Mouse (Mus musculus): ENCODE data around the gene Abraxas2.

Gene Abraxas2

DNA sequence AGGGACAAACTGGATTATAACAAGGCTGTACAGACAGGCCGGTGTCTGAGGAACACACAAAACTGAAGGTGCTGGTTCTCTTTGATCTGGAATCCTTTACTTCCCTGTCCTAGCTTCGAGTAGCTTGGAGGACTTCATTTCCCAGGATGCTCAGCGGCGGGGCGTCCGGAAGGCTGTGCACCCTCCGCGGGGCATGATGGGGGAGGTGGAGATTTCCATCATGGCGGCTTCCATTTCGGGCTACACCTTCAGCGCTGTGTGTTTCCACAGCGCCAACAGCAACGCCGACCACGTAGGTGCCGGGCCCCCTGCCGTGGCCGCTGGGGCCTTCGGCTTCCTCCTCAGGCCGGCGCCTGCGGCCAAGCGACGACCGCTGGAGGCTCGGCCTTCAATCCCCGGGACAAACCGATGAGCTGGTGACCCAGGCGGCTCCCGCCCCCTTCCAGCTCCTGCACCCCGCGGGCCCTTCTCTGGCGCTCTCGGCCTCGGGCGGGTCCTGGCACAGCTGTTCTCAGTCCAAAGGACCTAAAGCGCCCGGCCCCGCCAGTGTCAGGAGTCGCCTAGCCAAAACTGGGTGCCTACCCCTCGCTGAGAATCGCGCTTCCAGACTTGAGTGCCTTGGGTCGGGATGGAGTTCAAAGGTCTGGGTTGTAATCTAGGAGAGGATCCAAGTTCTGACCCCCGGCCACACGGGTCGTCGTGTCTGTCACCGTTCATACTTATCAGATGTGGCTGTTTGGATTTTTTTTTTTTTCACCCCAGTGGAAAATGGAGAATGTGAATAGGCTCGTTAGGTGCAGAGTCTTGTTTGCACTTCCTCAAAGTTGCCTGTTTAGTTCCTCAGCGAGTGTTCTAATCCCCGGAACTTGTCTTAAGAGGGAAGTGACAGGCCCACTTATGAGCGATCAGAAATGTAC is at the start of gene Abraxas2:
Gene Abraxas2 (plus strand): TSS at position 184 of the 917 bp plus-strand sequence.
- peak; percentile 69 for DNase-seq (ENCODE audit: extremely low spot score, low read depth, low spot score)

DNA sequence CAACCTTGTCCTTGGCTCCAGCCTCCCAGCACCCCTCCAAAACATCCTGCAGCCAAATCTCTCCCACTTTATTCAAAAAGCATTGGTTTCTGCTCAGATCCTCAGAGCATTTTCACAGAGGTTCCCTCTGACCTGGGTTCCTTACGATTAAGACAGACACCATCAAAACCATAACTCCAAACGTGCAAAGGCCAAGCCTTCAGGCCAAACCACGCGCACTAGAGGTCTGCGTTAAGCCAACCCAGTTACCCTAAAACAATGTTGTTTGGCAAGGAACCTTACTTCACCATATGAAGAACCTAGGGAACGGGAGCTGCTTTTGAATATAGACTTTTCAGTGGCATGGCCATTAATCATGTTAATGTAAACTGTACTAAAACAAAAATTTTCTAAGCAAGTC is 49.3 kb upstream of the Abraxas2 start:
- no peak for DNase-seq (ENCODE audit: extremely low spot score, low read depth, low spot score)

DNA sequence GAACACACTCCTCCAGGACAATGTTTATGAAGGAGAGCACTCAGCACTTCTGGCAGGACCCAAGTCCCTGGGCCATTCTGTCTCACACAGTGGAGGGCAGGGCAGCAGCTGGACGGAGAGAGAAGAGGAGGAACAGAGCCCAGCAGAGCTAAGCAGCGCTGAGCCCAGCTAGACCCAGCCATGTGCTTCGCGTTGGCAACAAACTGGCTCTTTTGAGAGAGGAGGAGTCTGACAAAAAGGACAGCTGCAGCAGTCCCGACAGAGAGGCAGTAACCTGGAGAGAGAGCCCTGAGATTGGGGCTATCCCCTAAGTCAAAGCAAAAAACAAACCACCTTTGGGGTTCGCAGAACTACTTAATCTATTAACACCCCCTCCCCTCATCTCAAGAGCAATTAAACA is 48.7 kb upstream of the Abraxas2 start:
- no peak for DNase-seq (ENCODE audit: extremely low spot score, low read depth, low spot score)

DNA sequence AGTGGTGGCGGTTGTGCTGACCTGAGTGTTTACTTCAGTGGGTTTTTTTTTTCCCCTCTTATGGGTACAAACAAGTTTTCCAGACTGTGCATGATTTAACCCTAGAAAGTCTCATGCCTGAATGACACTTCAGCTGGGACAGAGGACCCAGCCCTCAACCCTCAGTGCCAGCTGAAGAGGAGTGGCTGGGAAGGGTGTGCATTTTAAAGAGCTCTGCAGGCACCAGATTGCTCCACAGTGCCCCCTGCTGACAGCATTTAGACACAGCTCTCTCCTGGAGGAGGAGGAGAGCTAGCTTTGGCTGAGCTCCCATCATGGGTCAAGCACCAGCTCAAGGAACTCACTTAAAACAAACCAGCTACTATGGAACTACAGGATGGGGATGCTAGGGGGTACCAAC is 48.1 kb upstream of the Abraxas2 start:
- no peak for DNase-seq (ENCODE audit: extremely low spot score, low read depth, low spot score)

DNA sequence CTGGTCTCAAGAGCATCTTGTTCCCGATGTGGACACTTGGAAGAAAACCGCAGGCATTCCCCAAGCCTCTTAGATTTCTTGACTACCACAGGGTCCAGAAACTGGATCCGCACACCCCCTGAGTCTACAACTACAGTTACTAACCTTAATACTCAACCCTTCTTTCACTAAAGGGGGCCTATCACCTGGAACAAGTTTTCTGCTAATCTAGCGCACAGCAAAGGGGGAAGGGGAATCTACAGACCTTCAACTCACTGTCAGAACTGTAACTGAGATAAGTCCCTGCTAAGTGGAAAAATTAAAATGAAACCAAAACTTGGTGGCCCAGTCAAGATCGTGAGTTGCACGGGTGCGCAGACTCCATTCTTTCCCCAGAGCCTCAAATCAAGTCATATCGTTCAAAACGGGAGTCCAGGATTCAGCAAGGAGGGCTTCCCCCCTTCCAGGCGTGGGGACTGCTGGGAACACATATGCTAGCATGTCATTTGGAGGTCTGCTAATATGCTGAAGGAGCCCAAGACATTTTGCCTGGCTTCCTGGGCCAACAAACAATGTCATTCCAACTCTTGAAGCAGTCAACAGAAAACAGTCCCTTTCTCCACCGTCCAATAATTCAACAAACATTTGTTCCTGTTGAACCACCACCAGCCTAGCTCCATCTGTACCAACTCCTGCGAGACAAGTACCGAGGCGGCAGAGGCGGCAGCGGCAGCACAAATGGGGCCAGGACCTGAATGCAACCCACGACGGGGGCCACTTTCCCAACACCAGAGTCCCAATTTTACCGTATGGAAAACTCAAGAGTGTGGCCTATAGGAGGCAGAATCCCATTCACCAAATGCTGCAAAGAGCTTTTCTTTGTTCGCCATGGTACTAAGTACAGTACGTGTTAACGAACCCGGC is 47.1 kb upstream of the Abraxas2 start:
- no peak for DNase-seq (ENCODE audit: extremely low spot score, low read depth, low spot score)

DNA sequence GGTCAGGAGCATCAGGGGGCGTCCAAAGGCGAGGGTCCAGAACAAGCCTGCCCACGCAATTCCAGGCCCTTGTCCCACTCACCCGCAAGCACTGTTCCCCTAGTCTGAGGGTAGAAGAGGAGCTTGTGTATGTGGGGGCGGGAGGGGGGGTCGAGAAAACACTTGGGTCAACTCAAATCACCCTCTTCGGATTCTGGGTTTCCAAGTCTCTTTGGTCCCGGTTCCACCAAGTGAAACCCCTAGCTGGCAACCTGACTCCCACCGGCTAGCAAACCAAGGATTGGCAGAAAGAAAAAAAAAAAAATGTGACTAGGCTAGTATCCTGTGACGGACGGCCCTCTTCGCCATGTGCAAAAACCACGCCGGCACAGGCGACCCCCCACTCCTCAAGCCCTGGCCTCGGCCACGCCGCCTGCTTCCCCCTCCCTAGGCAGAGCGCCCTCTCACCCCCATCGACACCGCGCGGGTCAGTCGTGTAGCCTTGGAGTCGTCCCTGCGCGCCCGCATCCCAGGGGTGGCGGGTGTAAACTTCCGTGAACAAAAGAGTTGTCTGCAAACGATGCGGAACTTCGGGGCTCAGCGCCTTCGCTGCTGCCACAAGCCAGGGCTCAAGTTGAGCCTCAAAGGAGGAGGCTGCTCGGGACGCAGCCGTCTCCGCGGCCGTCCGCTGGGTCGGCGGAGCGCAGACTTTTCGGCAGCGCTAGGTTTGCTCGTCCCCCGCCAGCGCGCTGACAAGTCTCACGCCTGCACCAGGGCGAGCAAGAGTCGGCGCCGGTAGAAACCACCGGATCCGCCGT is 46.2 kb upstream of the Abraxas2 start:
- DNase-seq (ENCODE audit: extremely low spot score, low read depth, low spot score): no peak

DNA sequence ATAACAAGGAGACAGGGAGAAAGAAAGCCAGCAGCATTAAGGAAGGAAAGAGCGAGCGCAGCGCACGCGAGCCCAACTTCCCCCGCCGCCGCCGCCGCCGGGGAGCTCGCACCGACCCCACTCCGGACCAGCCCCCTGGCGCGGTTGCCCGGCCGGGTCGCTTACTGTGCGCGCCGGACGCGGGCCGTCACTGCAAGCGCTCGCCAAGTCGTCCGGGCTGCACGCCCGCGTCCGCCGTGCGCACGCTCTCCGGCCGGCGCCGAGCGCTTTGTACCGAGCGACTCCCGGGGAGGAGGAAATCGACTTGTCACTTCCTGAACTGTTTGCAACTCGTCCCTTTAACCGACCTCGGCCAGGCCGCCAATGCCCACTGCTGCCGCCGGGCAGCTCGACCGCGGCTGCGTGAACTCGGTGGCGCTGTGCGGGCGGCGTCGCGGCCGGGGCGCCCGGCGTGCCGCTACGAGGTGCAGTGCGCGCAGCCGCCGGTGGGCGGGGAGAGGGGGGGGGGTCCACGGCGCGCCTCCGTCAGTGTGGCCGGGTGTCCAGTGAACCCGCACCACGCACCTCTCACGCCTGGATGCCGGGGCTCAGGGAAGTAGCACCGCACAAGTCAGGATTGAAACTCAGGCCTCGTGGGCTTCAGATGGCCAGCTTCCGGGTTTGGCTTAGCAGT is 45.5 kb upstream of the Abraxas2 start, which contains the start of gene Fam53b:
Gene Fam53b (minus strand): TSS at position 471 of the 673 bp plus-strand sequence.
- DNase-seq (ENCODE audit: extremely low spot score, low read depth, low spot score): no peak

DNA sequence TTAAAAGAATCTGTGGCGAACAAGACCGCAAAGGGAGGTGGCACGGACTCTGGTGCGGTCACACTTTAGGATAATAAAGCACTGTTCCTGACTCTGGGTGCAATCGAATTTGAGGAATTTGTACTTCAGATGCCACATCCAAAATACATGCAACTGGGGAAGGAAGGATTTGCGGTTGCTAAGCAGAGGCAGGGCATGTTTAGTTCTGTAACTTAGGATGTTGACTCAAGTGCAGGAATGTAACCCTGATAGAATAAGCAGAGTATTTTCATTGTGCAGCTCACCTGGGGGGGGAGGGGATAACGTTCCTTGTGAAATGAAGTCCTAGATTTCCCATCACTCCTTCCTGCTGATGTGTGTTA is 45.0 kb upstream of the Abraxas2 start:
- DNase-seq (ENCODE audit: extremely low spot score, low read depth, low spot score): no peak

DNA sequence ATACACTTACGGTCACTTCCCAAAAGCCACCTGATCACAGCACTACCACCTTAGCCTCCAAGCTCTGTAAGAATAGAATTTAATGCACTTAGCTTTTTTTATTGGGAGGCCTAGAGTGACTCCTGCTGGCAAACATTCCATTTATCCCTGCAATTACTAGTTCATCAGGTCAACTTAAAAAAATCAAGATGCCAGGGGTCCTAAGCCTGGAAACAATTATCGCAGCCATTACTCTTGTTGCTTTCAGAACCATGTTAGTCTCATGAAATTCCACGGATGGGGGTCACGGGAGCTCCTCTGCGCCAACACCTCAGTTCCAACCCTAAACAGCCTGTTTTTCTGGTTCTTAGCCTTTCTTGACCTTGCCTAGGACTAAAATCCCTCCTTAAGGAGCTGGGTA is 43.9 kb upstream of the Abraxas2 start:
- DNase-seq (ENCODE audit: extremely low spot score, low read depth, low spot score): peak; percentile 89

DNA sequence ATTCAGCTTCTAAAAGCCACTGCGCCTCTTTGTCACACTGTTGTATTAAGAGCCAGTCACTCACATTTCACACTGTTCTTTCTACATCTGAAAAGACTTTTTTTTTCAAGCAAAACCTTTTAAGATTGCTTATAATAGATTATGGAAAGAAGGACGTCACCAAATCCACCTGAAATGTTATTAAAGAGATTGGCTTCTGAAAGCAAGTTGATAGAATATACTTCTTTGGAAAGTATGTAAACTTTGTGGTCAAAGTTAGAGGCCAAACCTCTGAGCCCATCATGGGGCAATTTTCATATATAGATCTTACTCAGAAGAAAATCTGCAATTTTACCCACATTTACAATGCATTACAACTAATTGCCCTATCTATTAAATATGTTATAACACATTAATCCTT is 42.5 kb upstream of the Abraxas2 start:
- DNase-seq (ENCODE audit: extremely low spot score, low read depth, low spot score): no peak

DNA sequence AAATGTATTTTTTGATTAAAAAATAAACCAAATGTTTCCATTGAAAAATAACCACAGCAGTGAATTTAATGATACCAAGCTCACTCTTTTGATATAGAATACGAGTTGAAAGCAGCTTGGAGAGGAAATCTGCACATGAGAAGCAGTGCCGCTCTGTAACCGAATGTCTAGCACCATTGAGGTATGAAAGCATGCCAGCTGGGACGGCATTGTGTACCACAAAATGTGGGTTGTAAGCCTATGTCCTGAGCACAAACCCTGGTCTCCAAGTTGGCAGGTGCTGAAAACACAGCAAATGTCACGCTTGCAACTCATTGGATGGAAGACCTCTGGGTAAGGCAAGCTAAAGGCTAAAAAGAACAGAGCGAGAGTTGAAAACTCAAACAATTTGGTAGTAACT is 42.0 kb upstream of the Abraxas2 start:
- DNase-seq (ENCODE audit: extremely low spot score, low read depth, low spot score): no peak

DNA sequence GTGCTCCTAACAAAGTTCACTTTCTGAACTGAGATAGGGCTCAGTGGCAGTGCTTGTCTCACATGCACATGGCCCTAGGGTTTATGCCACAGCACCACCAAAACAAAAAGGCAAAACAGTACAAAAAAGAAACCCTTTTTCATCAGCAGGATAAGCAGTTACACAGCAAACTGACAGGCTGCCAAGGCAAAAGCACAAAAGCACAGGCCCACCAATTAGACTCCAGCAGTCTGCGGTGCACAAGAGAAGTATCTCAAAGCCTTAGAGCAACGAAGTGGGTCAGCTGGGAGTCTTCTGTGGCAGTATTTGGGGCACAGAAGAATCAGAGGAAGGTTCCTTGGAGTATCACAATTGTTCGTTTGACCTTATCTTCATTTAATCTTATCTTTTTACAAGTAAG is 38.3 kb upstream of the Abraxas2 start:
- DNase-seq (ENCODE audit: extremely low spot score, low read depth, low spot score): no peak

DNA sequence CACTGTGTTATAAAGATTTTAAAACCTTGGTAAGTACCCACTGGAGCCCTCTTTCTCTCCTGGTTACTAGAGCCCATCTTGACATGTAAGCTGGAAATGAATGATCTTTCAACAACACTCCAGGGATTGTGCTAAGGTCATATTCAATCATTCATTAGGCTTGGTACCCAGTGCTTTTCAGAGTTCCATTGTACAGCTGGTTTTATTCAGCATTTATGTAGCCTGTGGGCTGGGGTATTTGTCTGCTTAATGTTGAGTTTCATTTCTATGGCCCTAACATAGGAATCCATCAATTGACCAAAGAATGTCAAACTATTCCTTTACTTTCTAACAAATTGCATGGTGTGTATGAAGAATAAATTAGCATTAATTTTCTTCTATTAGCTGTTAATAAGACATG is 35.2 kb upstream of the Abraxas2 start:
- no peak for DNase-seq (ENCODE audit: extremely low spot score, low read depth, low spot score)

DNA sequence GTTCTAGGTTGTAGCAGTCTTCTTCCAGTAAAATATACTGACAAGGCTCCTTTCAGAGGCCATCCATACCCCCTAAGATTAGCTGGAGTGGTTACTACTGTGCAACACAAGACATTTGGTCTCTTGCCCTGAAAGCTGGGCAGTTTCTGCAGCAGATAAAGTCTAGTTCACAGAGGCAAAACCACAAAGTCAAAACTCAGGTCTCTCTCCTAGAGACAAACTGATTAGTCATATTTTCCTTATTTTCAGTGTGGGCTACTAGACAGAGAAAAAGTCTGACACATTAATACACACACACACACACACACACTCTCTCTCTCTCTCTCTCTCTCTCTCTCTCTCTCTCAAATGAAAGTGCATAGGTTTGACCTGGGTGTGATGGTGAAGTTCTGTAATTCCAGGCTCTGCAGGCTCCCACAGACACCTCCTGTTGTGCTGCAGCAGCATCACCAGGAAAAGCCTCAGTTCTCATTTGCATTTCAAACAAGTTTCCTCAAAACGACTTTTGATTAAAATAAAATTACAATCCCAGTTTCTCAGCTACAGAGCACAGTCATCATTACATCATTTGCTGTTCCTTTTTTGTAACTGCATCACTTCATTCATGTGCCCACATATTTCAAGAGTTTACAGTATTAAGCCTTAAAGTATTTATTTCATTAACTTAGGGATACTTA is 34.5 kb upstream of the Abraxas2 start:
- no peak for DNase-seq (ENCODE audit: extremely low spot score, low read depth, low spot score)

DNA sequence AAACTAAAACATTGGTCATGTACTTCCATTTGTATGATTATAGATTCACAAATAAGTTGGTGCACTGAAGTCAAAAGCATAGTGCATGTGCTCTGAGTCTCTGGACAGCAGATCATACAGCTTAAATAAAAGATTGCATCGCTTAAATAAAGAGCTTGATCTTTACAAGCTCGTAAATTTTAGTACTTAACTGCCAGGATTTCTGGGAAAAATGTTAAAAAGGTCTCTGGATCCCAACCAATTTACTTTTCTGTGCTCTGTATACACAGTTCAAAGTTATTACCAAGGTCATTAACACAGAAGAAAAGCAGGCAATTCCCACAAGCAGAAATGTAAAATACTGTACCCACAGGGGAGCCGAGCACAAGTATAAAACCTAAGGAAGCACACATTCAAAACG is 28.1 kb upstream of the Abraxas2 start:
- DNase-seq (ENCODE audit: extremely low spot score, low read depth, low spot score): no peak

DNA sequence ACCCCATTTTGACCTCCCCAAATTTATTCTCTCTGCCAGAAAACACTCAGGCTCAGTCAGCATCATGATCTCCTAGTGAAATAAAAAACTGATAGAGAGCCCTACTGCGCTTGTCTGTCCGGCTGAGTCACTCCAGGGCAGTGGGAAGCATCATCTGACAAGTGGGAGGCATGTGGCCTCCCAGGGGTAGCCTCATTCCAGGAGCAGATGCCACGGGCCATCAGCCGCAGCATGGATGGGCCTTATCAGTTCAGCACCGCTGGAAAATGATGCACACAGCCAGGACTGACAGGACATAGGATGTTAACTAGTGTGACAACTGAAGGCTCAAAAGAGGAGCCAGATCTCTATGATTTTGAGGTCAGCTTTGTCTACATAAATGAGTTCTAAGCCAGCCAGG is 17.7 kb upstream of the Abraxas2 start:
- no peak for DNase-seq (ENCODE audit: extremely low spot score, low read depth, low spot score)

DNA sequence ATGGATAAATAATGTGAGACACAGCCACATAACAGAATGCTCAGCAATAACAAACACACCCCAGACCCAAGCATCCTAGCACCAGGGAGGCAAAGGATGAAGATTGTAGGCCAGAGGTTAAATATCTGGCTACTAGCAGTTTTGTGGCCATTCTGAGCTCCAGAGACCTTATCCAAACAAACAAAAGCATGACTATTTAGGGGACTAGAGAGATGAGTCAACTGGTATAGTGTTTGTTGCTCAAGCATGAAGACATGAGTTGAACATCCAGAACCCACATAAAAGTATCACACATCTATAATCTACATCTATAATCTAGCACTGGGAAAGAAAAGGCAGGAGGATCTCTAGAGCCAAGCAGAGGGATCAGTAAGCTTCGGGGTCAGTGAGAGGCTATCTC is 16.6 kb upstream of the Abraxas2 start:
- DNase-seq (ENCODE audit: extremely low spot score, low read depth, low spot score): no peak

DNA sequence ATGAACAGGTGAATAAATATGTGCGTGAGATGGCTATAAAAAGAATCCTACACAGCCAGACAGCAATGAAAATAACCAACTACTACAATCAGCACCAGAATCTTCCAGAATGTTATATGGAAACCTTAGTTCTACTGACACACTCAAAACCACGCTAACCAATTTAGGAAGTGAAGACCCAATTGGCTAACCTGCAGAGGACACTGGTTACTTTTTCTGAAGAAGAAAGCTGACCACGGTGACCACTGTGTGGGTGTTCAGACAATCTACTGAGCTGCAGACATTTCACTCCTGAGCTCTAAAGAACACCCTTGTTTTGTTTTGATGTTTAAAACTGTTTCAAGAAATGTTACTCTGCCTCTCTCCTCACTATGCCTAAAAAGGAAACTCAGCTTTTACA is 15.9 kb upstream of the Abraxas2 start:
- no peak for DNase-seq (ENCODE audit: extremely low spot score, low read depth, low spot score)

DNA sequence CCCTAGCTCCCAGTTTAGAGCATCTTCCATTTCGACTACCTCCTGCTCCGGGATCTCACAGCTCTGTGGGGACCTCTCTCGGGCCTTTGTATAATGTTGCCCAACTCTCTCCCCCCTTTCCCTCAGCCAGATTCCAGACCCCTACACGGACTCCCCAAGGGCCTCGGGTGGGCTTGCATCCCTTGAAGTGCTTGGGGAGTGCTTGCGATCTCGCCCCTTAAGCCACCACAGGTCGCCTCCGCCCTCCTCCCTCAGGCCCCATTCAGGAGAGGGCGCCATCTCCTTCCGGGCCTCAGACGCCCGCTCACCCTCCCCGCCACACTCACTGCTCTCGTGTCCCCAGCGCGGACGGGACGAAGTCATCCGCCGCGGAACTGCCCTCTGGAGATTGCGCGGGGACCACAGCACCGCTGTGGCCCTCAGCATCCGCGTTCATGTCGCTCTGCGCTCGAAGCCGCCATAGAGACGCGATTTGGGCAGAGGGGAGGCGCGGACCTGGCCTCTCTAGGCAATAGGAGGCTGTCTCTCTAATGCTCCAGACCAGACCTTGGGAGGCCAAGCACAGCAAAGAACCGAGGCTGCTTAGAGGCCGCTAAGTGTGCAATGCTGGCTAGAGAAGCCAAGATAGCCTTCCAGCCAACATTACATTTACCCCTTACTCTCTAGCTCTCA is 6.7 kb upstream of the Abraxas2 start, which contains the start of gene Eef1akmt2:
Gene Eef1akmt2 (minus strand): TSS at position 501 of the 672 bp plus-strand sequence.
- peak; percentile 41 for DNase-seq (ENCODE audit: extremely low spot score, low read depth, low spot score)
